Mouse (Mus musculus) CH12.LX (cell line): Measurements from ENCODE around the gene Smarca4. TPM values are rescaled to one million over a fixed set of nuclear protein-coding genes. Genes with fewer than 3 reads are reported as not detected.

Experiments
- DNase-seq: peaks from one replicate; pipeline ENCODE4 v3.0.0-alpha.2; 2013; ENCODE audit errors: extremely low read depth
- H3K27ac ChIP-seq: 2 replicates; pipeline ENCODE4 v1.5.1; 2012; ENCODE audit warnings: low read depth, mild to moderate bottlenecking, control low read depth, moderate library complexity; ENCODE audit not compliant: insufficient read depth
- H3K27me3 ChIP-seq: replicated peaks from 2 replicates; pipeline ENCODE3; 2012; ENCODE audit warnings: inconsistent platforms
- H3K36me3 ChIP-seq, 2 experiments: replicated peaks in 1 of 2; 2 replicates each; pipeline versions ENCODE3 to v1.6.1; 2012; ENCODE audit warnings: inconsistent platforms in 1 of 2, low read length in 1 of 2, mild to moderate bottlenecking in 1 of 2, mixed read lengths in 1 of 2, moderate library complexity in 1 of 2; ENCODE audit not compliant: control insufficient read depth in 1 of 2, insufficient read depth in 1 of 2
- H3K4me1 ChIP-seq, 2 experiments: 2 replicates each; pipeline ENCODE4 v1.6.1; 2012; ENCODE audit warnings: inconsistent platforms in 1 of 2, moderate library complexity in 1 of 2; ENCODE audit not compliant: insufficient read depth in 2 of 2, control insufficient read depth in 1 of 2
- H3K4me2 ChIP-seq: 2 replicates; pipeline ENCODE4 v1.6.1; 2012; ENCODE audit warnings: low read depth, mild to moderate bottlenecking, control low read depth; ENCODE audit not compliant: poor library complexity, insufficient read depth, severe bottlenecking
- H3K4me3 ChIP-seq, 3 experiments: fragments of 150-350 bp in 1 of 3; sonication (generic) in 1 of 3; replicated peaks in 1 of 3; 2 replicates each; pipeline versions ENCODE3 to v1.5.1; 2011 to 2012; ENCODE audit warnings: low read depth in 2 of 3, low read length in 2 of 3, mild to moderate bottlenecking in 2 of 3, moderate library complexity in 2 of 3, control low read depth in 1 of 3, improper control_type of control experiment in 1 of 3, inconsistent platforms in 1 of 3, mixed read lengths in 1 of 3; ENCODE audit not compliant: poor library complexity in 1 of 3
- H3K79me2 ChIP-seq: replicated peaks from 2 replicates; pipeline ENCODE4 v1.6.1; 2012; ENCODE audit warnings: mild to moderate bottlenecking, moderate library complexity; ENCODE audit not compliant: control insufficient read depth, poor library complexity, insufficient read depth, severe bottlenecking; ENCODE audit errors: extremely low read depth
- H3K9ac ChIP-seq: 2 replicates; pipeline ENCODE4 v1.6.1; 2012; ENCODE audit warnings: low read depth, mild to moderate bottlenecking, control low read depth, moderate library complexity; ENCODE audit not compliant: insufficient read depth
- H3K9me3 ChIP-seq: replicated peaks from 2 replicates; pipeline ENCODE3; 2012; ENCODE audit warnings: low read length, inconsistent platforms, mixed read lengths
- BHLHE40 ChIP-seq: IDR thresholded peaks from 2 replicates; pipeline ENCODE4 v1.6.1; 2011; ENCODE audit warnings: mild to moderate bottlenecking, low read depth, low read length, improper control_type of control experiment
- CHD1 ChIP-seq: IDR thresholded peaks from 2 replicates; pipeline ENCODE4 v1.6.1; 2012; ENCODE audit warnings: low read depth, low read length, improper control_type of control experiment, inconsistent platforms
- CTCF ChIP-seq, 2 experiments: IDR thresholded peaks in 1 of 2; conservative IDR thresholded peaks in 1 of 2; 2 replicates each; pipeline ENCODE4 v1.5.1; 2011 to 2012; ENCODE audit warnings: low read depth in 2 of 2, low read length in 2 of 2, improper control_type of control experiment in 1 of 2, inconsistent platforms in 1 of 2, mild to moderate bottlenecking in 1 of 2, moderate library complexity in 1 of 2
- E2F4 ChIP-seq: IDR thresholded peaks from 2 replicates; pipeline ENCODE4 v1.6.1; 2011; ENCODE audit warnings: low read depth, low read length, improper control_type of control experiment; ENCODE audit not compliant: insufficient replicate concordance
- ELF1 ChIP-seq: IDR thresholded peaks from 2 replicates; pipeline ENCODE4 v1.6.1; 2014; ENCODE audit warnings: low read depth, mild to moderate bottlenecking, inconsistent platforms, low read length, improper control_type of control experiment
- GABPA ChIP-seq: IDR thresholded peaks from 2 replicates; pipeline ENCODE4 v1.6.1; 2012; ENCODE audit warnings: low read depth, low read length, improper control_type of control experiment, inconsistent platforms; ENCODE audit not compliant: insufficient replicate concordance
- HCFC1 ChIP-seq: IDR thresholded peaks from 2 replicates; pipeline ENCODE4 v1.6.1; 2012; ENCODE audit warnings: low read depth, mild to moderate bottlenecking, inconsistent platforms, low read length, improper control_type of control experiment
- JUND ChIP-seq: conservative IDR thresholded peaks from 2 replicates; pipeline ENCODE4 v1.6.1; 2011; ENCODE audit warnings: low read depth, low read length, improper control_type of control experiment
- KAT2A ChIP-seq: IDR thresholded peaks from 2 replicates; pipeline ENCODE4 v1.6.1; 2012; ENCODE audit warnings: low read length, improper control_type of control experiment, inconsistent platforms; ENCODE audit not compliant: insufficient replicate concordance
- MAFK ChIP-seq: IDR thresholded peaks from 2 replicates; pipeline ENCODE4 v1.6.1; 2011; ENCODE audit warnings: low read length, improper control_type of control experiment; ENCODE audit not compliant: insufficient replicate concordance
- PAX5 ChIP-seq: IDR thresholded peaks from 2 replicates; pipeline ENCODE4 v1.6.1; 2012; ENCODE audit warnings: low read length, inconsistent platforms, mixed read lengths
- RCOR1 ChIP-seq: conservative IDR thresholded peaks from 2 replicates; pipeline ENCODE4 v1.6.1; 2012; ENCODE audit warnings: low read depth, mild to moderate bottlenecking, inconsistent platforms, low read length, improper control_type of control experiment
- TCF12 ChIP-seq: IDR thresholded peaks from 2 replicates; pipeline ENCODE4 v1.6.1; 2014; ENCODE audit warnings: low read depth, mild to moderate bottlenecking, inconsistent platforms, low read length, improper control_type of control experiment
- dilution Hi-C: fragments of 300-500 bp; cut with MboI; formaldehyde crosslinking; loops from 2 replicates; pipeline ENCODE4 v1.14.3; 2020; ENCODE audit warnings: low sequenced_read_pairs; ENCODE audit not compliant: extremely low pct_unique_long_range_greater_than_20kb, extremely low pct_ligation_motif_present
- in situ Hi-C: fragments of 300-500 bp; cut with MboI; formaldehyde crosslinking; loops from 3 replicates; pipeline ENCODE4 v1.14.3; 2019; ENCODE audit warnings: low sequenced_read_pairs, low pct_ligation_motif_present, low pct_unique_long_range_greater_than_20kb, mixed read lengths
- polyA plus RNA-seq: library from polyadenylated mRNA; unstranded; fragments of >175 nt; gene quantifications from 2 replicates; pipeline ENCODE4 v1.2.1, GENCODE M21; 2012; ENCODE audit warnings: low read depth; ENCODE audit not compliant: insufficient read length
- total RNA-seq, 2 experiments: library from RNA; depleted of rRNA; stranded (reverse); fragments of 300-350 nt in 1 of 2; fragments of >200 nt in 1 of 2; gene quantifications; 2 replicates each; pipeline ENCODE4 v1.2.3; 2012 to 2014

Smarca4 gene
- total and polyA plus RNA-seq, 3 experiments: 33.8 to 86.2 (median 74.3) TPM

DNA sequence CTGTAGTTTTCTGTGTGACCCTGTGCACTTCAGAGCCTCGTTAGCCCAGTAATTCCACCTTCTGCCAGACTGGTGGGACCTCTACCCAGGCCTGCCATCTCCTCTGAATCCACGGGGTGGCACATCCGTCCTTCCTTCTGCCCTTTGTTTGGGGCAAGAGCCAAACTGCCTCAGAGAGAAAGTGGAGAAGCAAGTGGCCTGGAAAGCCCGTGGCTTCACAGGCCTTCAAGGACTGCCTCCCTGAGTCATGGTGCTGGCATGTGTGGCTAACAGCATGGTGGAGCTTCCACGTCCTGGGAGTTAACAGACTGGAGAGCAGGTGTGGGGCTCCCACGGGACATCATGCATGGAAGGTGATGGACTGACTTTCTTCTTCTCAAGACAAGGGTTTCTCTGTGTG lies 135.4 kb downstream of the Smarca4 start:
- Histone ChIP-seq H3K4me3 (no peak overlapping the region), H3K4me1 (peaks cover 0 to 15% of the 10 kb centered on the region in 2 experiments; a peak in 1 of 4 replicates), H3K9ac (no peak overlapping the region), H3K4me2 (no peak overlapping the region), H3K79me2 (no peaks in the 10 kb centered on the region), H3K27ac (no peak overlapping the region), H3K36me3 (peaks cover 28 to 83% of the 10 kb centered on the region in 2 experiments), H3K9me3 (no peaks in the 10 kb centered on the region), H3K27me3 (no peaks in the 10 kb centered on the region)
- in situ Hi-C loops: no loop called here
- DNase-seq: no peak
- dilution Hi-C loops: no loop called here
- TF ChIP-seq ELF1 (no peak), CTCF (conservative IDR thresholded peaks at IDR 0.05 in 1 of 2, IDR thresholded peaks at IDR 0.05 in 1 of 2; ENCODE audit: low read depth in 2 of 2, low read length in 2 of 2) (no peak), MAFK (no peak), CHD1 (no peak), HCFC1 (no peak), E2F4 (no peak), JUND (no peak), BHLHE40 (no peak), RCOR1 (no peak)

DNA sequence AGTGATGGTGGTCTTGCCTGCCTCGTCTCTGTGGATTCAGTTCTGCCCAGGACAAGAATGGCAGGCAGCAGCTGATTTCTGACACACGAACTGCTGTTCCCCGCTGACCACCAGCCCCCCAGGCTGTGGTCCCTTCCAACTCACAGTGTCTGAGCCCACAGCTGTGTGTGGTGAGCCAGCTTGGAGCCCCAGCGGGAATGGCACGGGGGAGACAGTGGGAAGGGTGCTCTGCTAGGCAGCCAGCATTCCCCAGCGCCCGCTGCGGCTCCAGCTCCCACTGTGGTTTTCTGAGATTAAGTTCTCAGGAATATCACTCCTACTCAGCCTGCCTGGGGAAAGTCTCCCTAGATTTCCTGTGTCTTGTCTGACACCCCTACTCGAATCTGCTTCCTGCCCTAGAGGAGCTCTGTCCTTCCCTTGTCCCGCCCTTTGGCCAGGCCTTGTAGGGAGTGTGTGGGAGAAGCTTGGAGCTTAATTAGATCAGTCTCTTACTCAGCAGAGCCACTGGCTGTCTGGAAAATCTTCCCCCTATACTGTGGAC lies 136.4 kb downstream of the Smarca4 start:
- H3K9me3 ChIP-seq: no peaks in the 10 kb centered on the region
- no peak overlapping the region for H3K4me2 ChIP-seq
- H3K4me1 ChIP-seq: peaks cover 0 to 20% of the 10 kb centered on the region in 2 experiments; a peak in 2 of 4 replicates
- in situ Hi-C loops: no loop called here
- no peak for DNase-seq
- H3K4me3 ChIP-seq: no peak overlapping the region
- H3K27me3 ChIP-seq: no peaks in the 10 kb centered on the region
- H3K79me2 ChIP-seq: no peaks in the 10 kb centered on the region
- no peak overlapping the region for H3K27ac ChIP-seq
- dilution Hi-C loops: no loop called here
- H3K9ac ChIP-seq: no peak overlapping the region
- H3K36me3 ChIP-seq: peaks cover 28 to 83% of the 10 kb centered on the region in 2 experiments
- no peak for TF ChIP-seq E2F4
- no peak for TF ChIP-seq PAX5
- TF ChIP-seq GABPA: no peak
- TF ChIP-seq TCF12: no peak
- TF ChIP-seq KAT2A: no peak

Other genes with a start within 250 kb of the Smarca4 start
- gene Ilf3, start 248.3 kb upstream of the Smarca4 start, total RNA-seq (2012; rRNA removed): 77.3 TPM in 2 replicates
- 72.8 and 75.8 TPM in 2 replicates for gene Ilf3, start 248.3 kb upstream of the Smarca4 start, total RNA-seq (2014; rRNA removed)
- gene Ilf3, start 248.3 kb upstream of the Smarca4 start, polyA plus RNA-seq: 128 and 145 TPM in 2 replicates
- gene Qtrt1, start 204.3 kb upstream of the Smarca4 start, total RNA-seq (2012; rRNA removed): 57.8 and 60.5 TPM in 2 replicates
- 43.1 and 48.1 TPM in 2 replicates for gene Qtrt1, start 204.3 kb upstream of the Smarca4 start, total RNA-seq (2014; rRNA removed)
- 52.4 and 56.8 TPM in 2 replicates for gene Qtrt1, start 204.3 kb upstream of the Smarca4 start, polyA plus RNA-seq
- 51.7 and 55.4 TPM in 2 replicates for gene Dnm2, start 191.3 kb upstream of the Smarca4 start, total RNA-seq (2012; rRNA removed)
- 36.4 and 37.0 TPM in 2 replicates for gene Dnm2, start 191.3 kb upstream of the Smarca4 start, total RNA-seq (2014; rRNA removed)
- gene Dnm2, start 191.3 kb upstream of the Smarca4 start, polyA plus RNA-seq: 64.3 and 66.0 TPM in 2 replicates
- 28.4 and 28.8 TPM in 2 replicates for gene Tmed1, start 105.9 kb upstream of the Smarca4 start, total RNA-seq (2012; rRNA removed)
- gene Tmed1, start 105.9 kb upstream of the Smarca4 start, total RNA-seq (2014; rRNA removed): 21.7 and 25.5 TPM in 2 replicates
- gene Tmed1, start 105.9 kb upstream of the Smarca4 start, polyA plus RNA-seq: 17.1 and 19.8 TPM in 2 replicates
- gene AB124611, start 90.0 kb upstream of the Smarca4 start, total RNA-seq (2012; rRNA removed): 0.46 and 0.89 TPM in 2 replicates
- gene AB124611, start 90.0 kb upstream of the Smarca4 start, total RNA-seq (2014; rRNA removed): 1.5 TPM in 2 replicates
- 2.1 and 2.3 TPM in 2 replicates for gene AB124611, start 90.0 kb upstream of the Smarca4 start, polyA plus RNA-seq
- 42.2 and 46.7 TPM in 2 replicates for gene Carm1, start 69.3 kb upstream of the Smarca4 start, total RNA-seq (2012; rRNA removed)
- gene Carm1, start 69.3 kb upstream of the Smarca4 start, total RNA-seq (2014; rRNA removed): 19.1 and 21.5 TPM in 2 replicates
- gene Carm1, start 69.3 kb upstream of the Smarca4 start, polyA plus RNA-seq: 98.5 and 111 TPM in 2 replicates
- gene Timm29, start 23.4 kb upstream of the Smarca4 start, total RNA-seq (2012; rRNA removed): 12.0 and 16.0 TPM in 2 replicates
- 19.1 and 19.5 TPM in 2 replicates for gene Timm29, start 23.4 kb upstream of the Smarca4 start, total RNA-seq (2014; rRNA removed)
- gene Timm29, start 23.4 kb upstream of the Smarca4 start, polyA plus RNA-seq: 29.6 and 34.6 TPM in 2 replicates
- gene Yipf2, start 23.3 kb upstream of the Smarca4 start, total RNA-seq (2012; rRNA removed): 13.6 and 17.5 TPM in 2 replicates
- 13.1 and 16.6 TPM in 2 replicates for gene Yipf2, start 23.3 kb upstream of the Smarca4 start, total RNA-seq (2014; rRNA removed)
- 17.0 and 21.2 TPM in 2 replicates for gene Yipf2, start 23.3 kb upstream of the Smarca4 start, polyA plus RNA-seq
- gene Ldlr, start 107.3 kb downstream of the Smarca4 start, total RNA-seq (2012; rRNA removed): 24.9 and 28.2 TPM in 2 replicates
- 18.3 and 24.0 TPM in 2 replicates for gene Ldlr, start 107.3 kb downstream of the Smarca4 start, total RNA-seq (2014; rRNA removed)
- 31.0 and 34.7 TPM in 2 replicates for gene Ldlr, start 107.3 kb downstream of the Smarca4 start, polyA plus RNA-seq
- 83.2 and 91.6 TPM in 2 replicates for gene Spc24, start 144.1 kb downstream of the Smarca4 start, total RNA-seq (2012; rRNA removed)
- 77.6 and 82.7 TPM in 2 replicates for gene Spc24, start 144.1 kb downstream of the Smarca4 start, total RNA-seq (2014; rRNA removed)
- 74.3 and 113 TPM in 2 replicates for gene Spc24, start 144.1 kb downstream of the Smarca4 start, polyA plus RNA-seq
- gene Kank2, start 182.6 kb downstream of the Smarca4 start, total RNA-seq (2012; rRNA removed): 1.6 and 2.3 TPM in 2 replicates
- gene Kank2, start 182.6 kb downstream of the Smarca4 start, total RNA-seq (2014; rRNA removed): 0.09 and 0.14 TPM in 2 replicates
- 0.60 and 0.63 TPM in 2 replicates for gene Kank2, start 182.6 kb downstream of the Smarca4 start, polyA plus RNA-seq
- gene Angptl8, start 219.3 kb downstream of the Smarca4 start, total RNA-seq (2012; rRNA removed): not detected in 2 replicates
- not detected in 2 replicates for gene Angptl8, start 219.3 kb downstream of the Smarca4 start, total RNA-seq (2014; rRNA removed)
- not detected in 2 replicates for gene Angptl8, start 219.3 kb downstream of the Smarca4 start, polyA plus RNA-seq
- 3.3 and 3.4 TPM in 2 replicates for gene Dock6, start 236.5 kb downstream of the Smarca4 start, total RNA-seq (2012; rRNA removed)
- 0.26 and 0.79 TPM in 2 replicates for gene Dock6, start 236.5 kb downstream of the Smarca4 start, total RNA-seq (2014; rRNA removed)
- gene Dock6, start 236.5 kb downstream of the Smarca4 start, polyA plus RNA-seq: 3.6 TPM in 2 replicates